Mouse (Mus musculus) kidney, embryonic 16.5 days (tissue): Measurements from ENCODE around the gene D5Ertd579e. TPM values are rescaled to one million over a fixed set of nuclear protein-coding genes. Genes with fewer than 3 reads are reported as not detected.

Experiments used
- ATAC-seq: fragments of 200-750 bp; cut with Nextera tagmentation; 2 replicates; pipeline ENCODE4 v1.8.0; 2017; ENCODE audit warnings: moderate TSS enrichment; ENCODE audit not compliant: low FRiP score, low TSS enrichment
- H3K27ac ChIP-seq: fragments of 300-500 bp; sonication (generic); 2 replicates; pipeline ENCODE4 v1.5.1; 2014; ENCODE audit warnings: low read length
- H3K27me3 ChIP-seq: fragments of 300-500 bp; sonication (generic); 2 replicates; pipeline ENCODE4 v1.6.1; 2014; ENCODE audit warnings: low read length, control low read depth, mixed read lengths; ENCODE audit not compliant: insufficient read depth
- H3K36me3 ChIP-seq: fragments of 300-500 bp; sonication (generic); 2 replicates; pipeline ENCODE4 v1.6.1; 2014; ENCODE audit warnings: low read length, control low read depth, mixed read lengths; ENCODE audit not compliant: insufficient read depth
- H3K4me1 ChIP-seq: fragments of 300-500 bp; sonication (generic); 2 replicates; pipeline ENCODE4 v1.6.1; 2014; ENCODE audit warnings: low read length, control low read depth, mixed read lengths; ENCODE audit not compliant: insufficient read depth
- H3K4me2 ChIP-seq: fragments of 300-500 bp; sonication (generic); replicated peaks from 2 replicates; pipeline ENCODE4 v1.6.1; 2014; ENCODE audit warnings: low read depth, low read length
- H3K4me3 ChIP-seq: fragments of 300-500 bp; sonication (generic); 2 replicates; pipeline ENCODE4 v1.5.1; 2014; ENCODE audit warnings: mild to moderate bottlenecking, low read length
- H3K9ac ChIP-seq: fragments of 300-500 bp; sonication (generic); replicated peaks from 2 replicates; pipeline ENCODE4 v1.6.1; 2014; ENCODE audit warnings: low read length
- H3K9me3 ChIP-seq: fragments of 300-500 bp; sonication (generic); 2 replicates; pipeline ENCODE4 v1.6.1; 2016; ENCODE audit warnings: low read length, control low read depth
- WGBS: fragments of 180-500 bp; shearing (Covaris S2); extraction: QIAGEN DNeasy Blood & Tissue Kit; methylation state at CpG from one replicate; pipeline ENCODE4 v1.1.7; 2014; 5-methylcytosine and 5-hydroxymethylcytosine counted together
- polyA plus RNA-seq: library from polyadenylated mRNA; unstranded; fragments of >200 nt; fragmentation: Nextera tagmentation; extraction: Ambion mirVana; gene quantifications from 2 replicates; pipeline ENCODE4 v1.2.1, GENCODE M21; 2015

Gene D5Ertd579e
- polyA plus RNA-seq, 1 experiment from 2014 or later: 18.4 TPM

DNA sequence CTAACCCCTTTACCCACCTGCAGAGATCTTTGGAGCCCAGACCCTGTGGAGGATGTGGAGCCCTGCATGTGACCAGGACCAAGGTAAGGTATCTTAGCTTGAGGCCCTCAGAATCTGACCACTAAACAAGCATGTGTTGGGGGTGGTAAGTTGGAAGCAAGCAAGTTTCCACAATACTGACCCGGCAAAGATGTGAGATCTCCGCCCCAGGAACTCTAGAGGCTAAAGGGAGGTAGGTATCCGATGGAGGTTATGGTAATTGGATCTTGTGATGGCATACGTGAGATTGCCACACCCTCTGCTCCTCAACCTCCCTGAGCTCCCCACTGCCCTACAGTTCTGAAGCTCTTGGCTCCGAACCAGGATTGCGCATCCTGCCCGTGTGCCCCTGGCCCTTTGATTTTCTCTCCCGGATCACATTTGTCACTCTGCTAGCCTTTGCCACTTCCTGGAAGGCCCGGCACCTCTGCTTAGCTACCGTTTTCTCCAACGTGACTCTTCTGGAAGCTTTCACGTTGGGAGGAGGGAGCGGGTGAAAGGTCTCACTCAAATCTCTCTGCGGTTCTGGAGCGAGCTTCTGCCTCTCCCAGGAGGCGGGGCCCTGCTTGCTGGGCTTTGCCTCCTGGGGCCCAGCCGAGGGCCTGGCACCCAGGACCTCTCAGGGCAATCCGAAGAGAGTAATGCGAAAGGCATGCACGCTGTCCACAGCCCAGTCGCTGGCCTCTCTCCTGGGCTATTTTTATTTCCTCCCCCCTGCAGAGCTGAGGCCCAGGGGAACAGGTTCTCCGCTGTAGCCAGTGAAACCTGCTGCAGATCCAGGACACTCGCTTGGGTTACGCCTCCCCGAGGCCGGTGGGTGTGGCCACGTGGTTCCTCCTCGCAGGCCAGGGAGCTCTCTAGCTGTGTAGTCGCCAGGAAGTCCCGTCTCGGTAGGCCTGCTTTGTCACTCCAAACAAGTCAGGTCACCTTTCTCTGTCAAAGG is 17.0 kb upstream of the D5Ertd579e start:
- ATAC-seq: peak; percentile 96
- peak overlapping the region; percentile 85 for H3K27ac ChIP-seq
- peak overlapping the region; percentile 61 for H3K9ac ChIP-seq
- H3K4me1 ChIP-seq: peaks cover 11% of the 10 kb centered on the region
- no peaks in the 10 kb centered on the region for H3K9me3 ChIP-seq
- peak overlapping the region; percentile 41 for H3K4me3 ChIP-seq
- H3K4me2 ChIP-seq: peak overlapping the region; percentile 74
- no peaks in the 10 kb centered on the region for H3K36me3 ChIP-seq
- no peaks in the 10 kb centered on the region for H3K27me3 ChIP-seq
- 5% methylated on average over 31 of the region's 31 CpGs for WGBS

GRCm38 (mm10) chr5:36711863-36712262 is 16.0 kb upstream of the D5Ertd579e start:
- WGBS: 64% methylated on average over 5 of the region's 5 CpGs
- no peaks in the 10 kb centered on the region for H3K9me3 ChIP-seq

GRCm38 (mm10) chr5:36705792-36706191 is 10.0 kb upstream of the D5Ertd579e start:
- H3K9ac ChIP-seq: no peak overlapping the region
- no peaks in the 10 kb centered on the region for H3K27me3 ChIP-seq
- WGBS: 83% methylated on average over 5 of the region's 5 CpGs
- H3K4me3 ChIP-seq: no peak overlapping the region
- H3K9me3 ChIP-seq: no peaks in the 10 kb centered on the region
- no peaks in the 10 kb centered on the region for H3K36me3 ChIP-seq
- no peaks in the 10 kb centered on the region for H3K4me1 ChIP-seq
- no peak for ATAC-seq
- no peak overlapping the region for H3K4me2 ChIP-seq
- no peak overlapping the region for H3K27ac ChIP-seq

More at GRCm38 (mm10) chr5:36711863-36712262, 16.0 kb upstream of the D5Ertd579e start:
- no peak overlapping the region for H3K4me2 ChIP-seq
- no peaks in the 10 kb centered on the region for H3K36me3 ChIP-seq
- no peak for ATAC-seq
- H3K27ac ChIP-seq: peak overlapping the region; percentile 85; the same call in 1 of the 2 replicates
- no peaks in the 10 kb centered on the region for H3K27me3 ChIP-seq
- peaks cover 11% of the 10 kb centered on the region for H3K4me1 ChIP-seq
- H3K4me3 ChIP-seq: no peak overlapping the region
- no peak overlapping the region for H3K9ac ChIP-seq

GRCm38 (mm10) chr5:36705390-36705789 is 9.6 kb upstream of the D5Ertd579e start:
- Histone ChIP-seq H3K4me2 (no peak overlapping the region), H3K4me1 (no peaks in the 10 kb centered on the region), H3K27ac (no peak overlapping the region), H3K4me3 (no peak overlapping the region), H3K27me3 (no peaks in the 10 kb centered on the region), H3K9me3 (no peaks in the 10 kb centered on the region), H3K36me3 (no peaks in the 10 kb centered on the region), H3K9ac (no peak overlapping the region)
- ATAC-seq: no peak
- WGBS: 92% methylated on average over 5 of the region's 5 CpGs

GRCm38 (mm10) chr5:36704684-36705083 is 8.9 kb upstream of the D5Ertd579e start:
- WGBS: 81% methylated on average over 6 of the region's 6 CpGs
- Histone ChIP-seq H3K36me3 (no peaks in the 10 kb centered on the region), H3K9ac (no peak overlapping the region), H3K4me1 (no peaks in the 10 kb centered on the region), H3K9me3 (no peaks in the 10 kb centered on the region), H3K4me2 (no peak overlapping the region), H3K27ac (no peak overlapping the region), H3K27me3 (no peaks in the 10 kb centered on the region), H3K4me3 (no peak overlapping the region)
- ATAC-seq: no peak

GRCm38 (mm10) chr5:36700939-36701620 is 5.3 kb upstream of the D5Ertd579e start:
- WGBS: 65% methylated on average over 6 of the region's 6 CpGs
- Histone ChIP-seq H3K4me3 (no peak overlapping the region), H3K4me2 (no peak overlapping the region), H3K4me1 (peaks cover 5% of the 10 kb centered on the region; the same call in 1 of the 2 replicates), H3K27me3 (no peaks in the 10 kb centered on the region), H3K36me3 (no peaks in the 10 kb centered on the region), H3K9me3 (no peaks in the 10 kb centered on the region), H3K27ac (no peak overlapping the region), H3K9ac (no peak overlapping the region)
- ATAC-seq: no peak

DNA sequence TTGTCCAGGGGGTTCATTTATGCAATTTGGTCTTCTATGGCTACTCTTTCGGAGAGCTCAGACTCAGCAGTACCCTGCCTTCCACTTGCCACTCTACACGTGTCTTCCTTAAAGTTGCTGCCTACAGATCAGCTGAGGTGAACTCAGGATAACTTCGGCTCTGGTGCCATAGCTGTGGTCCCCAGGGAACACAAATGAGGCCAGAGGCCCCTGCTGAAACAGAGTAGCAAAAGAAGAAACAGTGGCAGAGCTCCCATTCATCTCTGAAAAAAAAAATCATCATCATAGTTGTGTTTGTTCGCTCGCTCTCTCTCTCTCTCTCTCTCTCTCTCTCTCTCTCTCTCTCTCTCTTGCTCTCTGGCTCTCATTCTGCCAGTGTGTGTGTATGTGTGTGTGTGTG is 2.9 kb upstream of the D5Ertd579e start:
- Histone ChIP-seq H3K27ac (no peak overlapping the region), H3K36me3 (no peaks in the 10 kb centered on the region), H3K27me3 (no peaks in the 10 kb centered on the region), H3K4me1 (peaks cover 13% of the 10 kb centered on the region), H3K4me3 (no peak overlapping the region), H3K9ac (no peak overlapping the region), H3K4me2 (no peak overlapping the region), H3K9me3 (no peaks in the 10 kb centered on the region)
- no peak for ATAC-seq
- 69% methylated on average over 5 of the region's 5 CpGs for WGBS

GRCm38 (mm10) chr5:36698067-36698670 is 2.3 kb upstream of the D5Ertd579e start:
- no peaks in the 10 kb centered on the region for H3K9me3 ChIP-seq
- H3K36me3 ChIP-seq: no peaks in the 10 kb centered on the region
- no peak overlapping the region for H3K9ac ChIP-seq
- no peak overlapping the region for H3K27ac ChIP-seq
- H3K27me3 ChIP-seq: no peaks in the 10 kb centered on the region
- no peak for ATAC-seq
- H3K4me1 ChIP-seq: peaks cover 18% of the 10 kb centered on the region
- no peak overlapping the region for H3K4me3 ChIP-seq
- 62% methylated on average over 7 of the region's 7 CpGs for WGBS
- H3K4me2 ChIP-seq: no peak overlapping the region

- H3K27ac ChIP-seq: peak overlapping the region; percentile 64; the same call in 1 of the 2 replicates
- WGBS: 77% methylated on average over 11 of the region's 11 CpGs
- no peak overlapping the region; the same call in 1 of the 2 replicates for H3K4me3 ChIP-seq
- peak overlapping the region; percentile 90; the same call in 1 of the 2 replicates for H3K9ac ChIP-seq
- peak overlapping the region; percentile 86 for H3K4me2 ChIP-seq
- no peak for ATAC-seq
- no peaks in the 10 kb centered on the region for H3K36me3 ChIP-seq
- no peaks in the 10 kb centered on the region for H3K27me3 ChIP-seq
- H3K9me3 ChIP-seq: no peaks in the 10 kb centered on the region
- H3K4me1 ChIP-seq: peaks cover 19% of the 10 kb centered on the region
Observed at GRCm38 (mm10) chr5:36696504-36697300, 878 bp upstream of the D5Ertd579e start.
